Mouse (Mus musculus): ENCODE data around the gene Gm12888. TPM values are rescaled to one million over a fixed set of nuclear protein-coding genes. Genes with fewer than 3 reads are reported as not detected.
"Not testable (repeated sequence)": the region's sequence is repeated elsewhere in the genome, so short reads cannot be mapped to it uniquely, and the experiment has no call there.

The Gm12888 gene
- not detected for total RNA-seq (2021)
- long read RNA-seq, experiment 1, result 0 reads
- long read RNA-seq, experiment 2, result 0 reads

DNA sequence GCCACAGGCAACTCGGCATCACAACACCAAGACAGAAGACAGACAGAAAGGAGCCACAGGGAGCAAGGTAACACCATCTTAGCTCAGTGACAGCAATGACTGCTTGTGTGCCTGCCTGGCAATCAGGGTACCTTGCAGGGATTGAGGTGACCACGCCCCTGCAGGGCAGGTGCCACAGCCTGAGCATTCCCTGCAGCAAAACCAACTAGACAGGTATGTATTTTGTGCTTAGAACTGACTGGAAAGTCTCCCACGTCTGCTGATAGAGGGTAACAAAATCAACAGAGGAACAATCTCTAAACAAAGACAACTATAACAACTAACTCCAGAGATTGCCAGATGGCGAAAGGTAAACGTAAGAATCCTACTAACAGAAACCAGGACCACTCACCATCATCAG lies at the start of gene Gm12888:
TSS of gene Gm12888 (minus strand) at position 101 of the 400 bp plus-strand sequence.
- DNase-seq, result not testable (repeated sequence)

Other genes starting within 250 kb of the Gm12888 start
- 10 to 100 TPM; 22.8 to 24.6 TPM for gene Zmpste24, start 226.7 kb downstream of the Gm12888 start, total RNA-seq (2021)
- not detected for gene Tmco2, start 215.7 kb downstream of the Gm12888 start, total RNA-seq (2021)
- 10 to 100 TPM; 13.6 to 17.1 TPM for gene Rlf, start 109.8 kb downstream of the Gm12888 start, total RNA-seq (2021)
- not detected for gene Gm12886, start 98.2 kb upstream of the Gm12888 start, total RNA-seq (2021)